Mouse (Mus musculus): ENCODE results near the gene Olfr430. TPM values are rescaled to one million over a fixed set of nuclear protein-coding genes. Genes with fewer than 3 reads are reported as not detected.

The Olfr430 gene
- polyA plus RNA-seq, 1 experiment: not detected

- Histone ChIP-seq H3K4me3 (ENCODE audit: extremely low read depth, insufficient read depth, insufficient read length) (no peak within 1 kb of the TSS), H3K27ac (ENCODE audit: insufficient read depth, low read length) (no peak within 1 kb of the TSS), H3K27me3 (ENCODE audit: control insufficient read depth, insufficient read depth, low read length) (no peaks in the 10 kb centered on the region), H3K4me1 (ENCODE audit: control insufficient read depth, insufficient read depth, insufficient read length) (no peaks in the 10 kb centered on the region), H3K36me3 (ENCODE audit: control insufficient read depth, insufficient read depth, low read length) (no peaks in the 10 kb centered on the region)
- no peak for DNase-seq (ENCODE audit: low read depth in 1 of 2, low spot score in 2 of 2)
- WGBS: 89% methylated on average over 2 of the region's 2 CpGs
- TF ChIP-seq POLR2A (IDR thresholded peaks at IDR 0.05; ENCODE audit: low read depth, low read length) (no peak), CTCF (IDR thresholded peaks at IDR 0.05; ENCODE audit: extremely low read depth, insufficient read depth, insufficient read length, insufficient replicate concordance) (no peak)
Measured at GRCm38 (mm10) chr1:174084031-174084430, 17.6 kb downstream of the Olfr430 start, which contains the start of gene Olfr429. Olfr429 (plus strand) TSS chr1:174084331.

DNA sequence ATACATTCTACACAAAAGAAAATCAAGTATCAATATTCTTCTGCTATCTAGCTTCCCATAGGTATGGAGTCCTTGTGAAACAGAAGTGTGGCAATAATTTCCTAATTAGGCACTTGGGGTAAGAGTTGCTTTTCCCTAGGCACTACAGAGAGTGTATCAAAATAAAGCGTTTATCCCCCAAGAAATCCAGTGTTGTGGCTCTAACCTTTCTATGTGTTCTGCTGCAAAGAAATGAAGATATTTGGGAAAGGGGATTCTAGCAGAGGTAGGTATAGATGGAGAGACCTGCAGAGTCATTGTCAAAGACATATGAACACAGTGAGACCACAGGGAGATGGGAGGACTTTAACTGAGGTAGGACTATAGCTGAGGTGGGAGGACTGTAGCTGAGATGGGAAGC is 30.2 kb downstream of the Olfr430 start, which contains the start of gene Olfr427:
Gene Olfr427 (plus strand): TSS at position 301 of the 400 bp plus-strand sequence.
- TF ChIP-seq CTCF (IDR thresholded peaks at IDR 0.05; ENCODE audit: extremely low read depth, insufficient read depth, insufficient read length, insufficient replicate concordance) (no peak), POLR2A (IDR thresholded peaks at IDR 0.05; ENCODE audit: low read depth, low read length) (no peak)
- Histone ChIP-seq H3K27me3 (ENCODE audit: control insufficient read depth, insufficient read depth, low read length) (no peaks in the 10 kb centered on the region), H3K36me3 (ENCODE audit: control insufficient read depth, insufficient read depth, low read length) (no peaks in the 10 kb centered on the region), H3K4me1 (ENCODE audit: control insufficient read depth, insufficient read depth, insufficient read length) (no peaks in the 10 kb centered on the region), H3K4me3 (ENCODE audit: extremely low read depth, insufficient read depth, insufficient read length) (no peak within 1 kb of the TSS), H3K27ac (ENCODE audit: insufficient read depth, low read length) (no peak within 1 kb of the TSS)
- no peak for DNase-seq (ENCODE audit: low read depth in 1 of 2, low spot score in 2 of 2)
- 86% methylated on average over 1 of the region's 1 CpGs for WGBS

- no peaks in the 10 kb centered on the region for H3K4me1 ChIP-seq (ENCODE audit: control insufficient read depth, insufficient read depth, insufficient read length)
- no peak for TF ChIP-seq POLR2A (IDR thresholded peaks at IDR 0.05; ENCODE audit: low read depth, low read length)
- no peak for TF ChIP-seq CTCF (IDR thresholded peaks at IDR 0.05; ENCODE audit: extremely low read depth, insufficient read depth, insufficient read length, insufficient replicate concordance)
- no peak overlapping the region for H3K27ac ChIP-seq (ENCODE audit: insufficient read depth, low read length)
- no peak overlapping the region for H3K4me3 ChIP-seq (ENCODE audit: extremely low read depth, insufficient read depth, insufficient read length)
- H3K27me3 ChIP-seq (ENCODE audit: control insufficient read depth, insufficient read depth, low read length): no peaks in the 10 kb centered on the region
- no peak for DNase-seq (ENCODE audit: low read depth in 1 of 2, low spot score in 2 of 2)
- H3K36me3 ChIP-seq (ENCODE audit: control insufficient read depth, insufficient read depth, low read length): no peaks in the 10 kb centered on the region
- 72% methylated on average over 2 of the region's 2 CpGs for WGBS
Measured at GRCm38 (mm10) chr1:174103735-174104134, 37.3 kb downstream of the Olfr430 start.

DNA sequence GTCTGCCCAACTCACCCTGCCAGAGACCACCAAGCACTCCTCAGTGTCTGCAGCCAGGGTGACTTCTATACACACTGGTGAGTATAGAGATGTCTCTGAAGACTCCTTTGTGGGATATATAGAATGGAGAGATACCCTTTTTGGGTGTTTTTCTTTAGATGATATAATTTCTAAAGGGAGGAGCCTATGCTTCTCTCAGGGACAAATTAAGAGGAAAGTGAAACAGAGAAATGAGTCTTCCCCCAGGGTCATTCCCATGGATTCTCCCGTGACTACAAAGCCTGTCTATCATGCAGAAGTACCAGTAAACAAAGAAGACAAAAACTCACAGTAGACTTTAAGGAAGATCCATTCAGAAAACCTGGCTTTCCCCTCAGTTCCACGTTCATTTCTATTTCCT is 54.7 kb downstream of the Olfr430 start, which contains the start of gene Olfr231:
Gene Olfr231 (minus strand): TSS at position 101 of the 400 bp plus-strand sequence.
- no peaks in the 10 kb centered on the region for H3K4me1 ChIP-seq (ENCODE audit: control insufficient read depth, insufficient read depth, insufficient read length)
- no peak for DNase-seq (ENCODE audit: low read depth in 1 of 2, low spot score in 2 of 2)
- no peaks in the 10 kb centered on the region for H3K27me3 ChIP-seq (ENCODE audit: control insufficient read depth, insufficient read depth, low read length)
- WGBS: 71% methylated on average over 2 of the region's 2 CpGs
- no peak within 1 kb of the TSS for H3K4me3 ChIP-seq (ENCODE audit: extremely low read depth, insufficient read depth, insufficient read length)
- no peaks in the 10 kb centered on the region for H3K36me3 ChIP-seq (ENCODE audit: control insufficient read depth, insufficient read depth, low read length)
- H3K27ac ChIP-seq (ENCODE audit: insufficient read depth, low read length): no peak within 1 kb of the TSS
- TF ChIP-seq CTCF (IDR thresholded peaks at IDR 0.05; ENCODE audit: extremely low read depth, insufficient read depth, insufficient read length, insufficient replicate concordance): no peak
- TF ChIP-seq POLR2A (IDR thresholded peaks at IDR 0.05; ENCODE audit: low read depth, low read length): no peak

Other genes starting within 250 kb of the Olfr430 start
- 0.49 and 0.55 TPM in 2 replicates for gene Ifi211, start 153.6 kb upstream of the Olfr430 start, polyA plus RNA-seq (2012; rRNA removed)
- 8.7 and 20.9 TPM in 2 replicates for gene Mndal, start 124.1 kb upstream of the Olfr430 start, polyA plus RNA-seq (2012; rRNA removed)
- 23.4 and 29.8 TPM in 2 replicates for gene Ifi203, start 123.9 kb upstream of the Olfr430 start, polyA plus RNA-seq (2012; rRNA removed)
- 0.13 TPM in 1 of 2 replicates, not detected in the other for gene Ifi202b, start 83.9 kb upstream of the Olfr430 start, polyA plus RNA-seq (2012; rRNA removed)
- gene Ifi205, start 34.8 kb upstream of the Olfr430 start, polyA plus RNA-seq (2012; rRNA removed): 1.2 and 1.9 TPM in 2 replicates
- 0.99 and 2.5 TPM in 2 replicates for gene Olfr433, start 25.9 kb upstream of the Olfr430 start, polyA plus RNA-seq (2012; rRNA removed)
- gene Olfr432, start 17.4 kb upstream of the Olfr430 start, polyA plus RNA-seq (2012; rRNA removed): 0.08 and 2.7 TPM in 2 replicates
- not detected in 2 replicates for gene Olfr429, start 17.7 kb downstream of the Olfr430 start, polyA plus RNA-seq (2012; rRNA removed)
- not detected in 2 replicates for gene Olfr427, start 30.3 kb downstream of the Olfr430 start, polyA plus RNA-seq (2012; rRNA removed)
- gene Olfr231, start 54.6 kb downstream of the Olfr430 start, polyA plus RNA-seq (2012; rRNA removed): not detected in 2 replicates
- not detected in 2 replicates for gene Olfr424, start 64.9 kb downstream of the Olfr430 start, polyA plus RNA-seq (2012; rRNA removed)
- gene Olfr420, start 89.0 kb downstream of the Olfr430 start, polyA plus RNA-seq (2012; rRNA removed): not detected in 2 replicates
- 2.4 and 3.2 TPM in 2 replicates for gene Spta1, start 106.2 kb downstream of the Olfr430 start, polyA plus RNA-seq (2012; rRNA removed)
- gene Olfr419, start 185.5 kb downstream of the Olfr430 start, polyA plus RNA-seq (2012; rRNA removed): not detected in 2 replicates

Data from spleen, adult 2 months (tissue).